Mouse (Mus musculus) embryonic facial prominence, embryonic 11.5 days (tissue): ENCODE measurements around the gene Grap2. TPM values are rescaled to one million over a fixed set of nuclear protein-coding genes. Genes with fewer than 3 reads are reported as not detected.

Experiments
- ATAC-seq: fragments of 200-750 bp; cut with Nextera tagmentation; replicated peaks from 2 replicates; pipeline ENCODE4 v1.8.0; 2017; ENCODE audit warnings: low read depth; ENCODE audit not compliant: insufficient number of reproducible peaks, low FRiP score, low TSS enrichment
- DNase-seq: peaks from one replicate; pipeline ENCODE4 v3.0.0-alpha.2; 2015; ENCODE audit warnings: low spot score
- H3K27ac ChIP-seq: fragments of 300-500 bp; sonication (generic); replicated peaks from 2 replicates; pipeline ENCODE4 v1.5.1; 2014; ENCODE audit warnings: mild to moderate bottlenecking, low read depth, low read length, control low read depth
- H3K27me3 ChIP-seq: fragments of 300-500 bp; sonication (generic); 2 replicates; pipeline ENCODE4 v1.6.1; 2014; ENCODE audit warnings: mild to moderate bottlenecking, low read length, moderate library complexity, mixed read lengths; ENCODE audit not compliant: control insufficient read depth, insufficient read depth
- H3K36me3 ChIP-seq: fragments of 300-500 bp; sonication (generic); replicated peaks from 2 replicates; pipeline ENCODE4 v1.6.1; 2014; ENCODE audit warnings: low read depth, mild to moderate bottlenecking, low read length, moderate library complexity, mixed read lengths; ENCODE audit not compliant: control insufficient read depth, insufficient read depth
- H3K4me1 ChIP-seq: fragments of 300-500 bp; sonication (generic); 2 replicates; pipeline ENCODE4 v1.6.1; 2014; ENCODE audit warnings: low read length, mixed read lengths; ENCODE audit not compliant: control insufficient read depth, insufficient read depth
- H3K4me2 ChIP-seq: fragments of 300-500 bp; sonication (generic); 2 replicates; pipeline ENCODE4 v1.6.1; 2014; ENCODE audit warnings: low read depth, mild to moderate bottlenecking, control low read depth, low read length, moderate library complexity
- H3K4me3 ChIP-seq: fragments of 300-500 bp; sonication (generic); 2 replicates; pipeline ENCODE4 v1.5.1; 2014; ENCODE audit warnings: low read depth, low read length, control low read depth
- H3K9ac ChIP-seq: fragments of 300-500 bp; sonication (generic); replicated peaks from 2 replicates; pipeline ENCODE4 v1.6.1; 2014; ENCODE audit warnings: mild to moderate bottlenecking, control low read depth, low read length
- H3K9me3 ChIP-seq: fragments of 300-500 bp; sonication (generic); replicated peaks from 2 replicates; pipeline ENCODE4 v1.6.1; 2016; ENCODE audit warnings: mild to moderate bottlenecking, low read length, inconsistent platforms, mixed read lengths; ENCODE audit not compliant: control insufficient read depth
- WGBS: fragments of 180-500 bp; shearing (Covaris S2); extraction: QIAGEN DNeasy Blood & Tissue Kit; methylation state at CpG from one replicate; pipeline ENCODE4 v1.1.7; 2014; 5-methylcytosine and 5-hydroxymethylcytosine counted together
- polyA plus RNA-seq: library from polyadenylated mRNA; unstranded; fragments of >200 nt; fragmentation: Nextera tagmentation; extraction: Ambion mirVana; gene quantifications from 2 replicates; pipeline ENCODE4 v1.2.1, GENCODE M21; 2014

The Grap2 gene
- polyA plus RNA-seq, 1 experiment from 2014 or later, result 3.6 TPM

DNA sequence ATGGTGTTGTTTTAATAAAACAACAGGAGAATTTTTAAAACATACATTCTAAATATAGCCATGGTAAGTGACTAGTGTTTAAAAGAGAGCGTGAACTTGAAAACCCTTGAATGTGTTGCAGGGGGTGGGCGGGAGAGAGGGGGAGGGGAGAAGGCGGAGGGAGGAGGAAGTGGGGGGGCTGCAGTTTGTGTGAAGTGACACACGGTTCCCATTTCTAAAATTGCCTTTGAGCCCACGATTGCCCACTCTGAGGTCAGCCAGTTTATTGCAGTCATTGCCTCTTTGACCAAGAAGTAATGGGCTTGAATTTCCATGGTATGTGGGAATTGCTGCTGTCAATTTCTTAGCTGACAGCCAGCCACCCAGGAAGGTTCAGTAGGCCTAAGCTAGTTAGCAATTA lies 41.5 kb downstream of the Grap2 start:
- Histone ChIP-seq H3K4me3 (no peak overlapping the region), H3K4me1 (peaks cover 6% of the 10 kb centered on the region; the same call in 1 of the 2 replicates), H3K27me3 (peaks cover 6% of the 10 kb centered on the region; the same call in 1 of the 2 replicates), H3K36me3 (no peaks in the 10 kb centered on the region), H3K9me3 (no peaks in the 10 kb centered on the region), H3K9ac (no peak overlapping the region), H3K4me2 (no peak overlapping the region), H3K27ac (no peak overlapping the region)
- DNase-seq (peak; percentile 58), ATAC-seq (no peak)
- 39% methylated on average over 5 of the region's 5 CpGs for WGBS

- Histone ChIP-seq H3K9ac (no peak overlapping the region), H3K4me1 (peaks cover 6% of the 10 kb centered on the region; the same call in 1 of the 2 replicates), H3K4me3 (no peak overlapping the region), H3K27me3 (peaks cover 6% of the 10 kb centered on the region; the same call in 1 of the 2 replicates), H3K9me3 (no peaks in the 10 kb centered on the region), H3K27ac (no peak overlapping the region), H3K36me3 (no peaks in the 10 kb centered on the region), H3K4me2 (no peak overlapping the region)
- 60% methylated on average over 18 of the region's 18 CpGs for WGBS
- DNase-seq, result no peak
- no peak for ATAC-seq
These were observed 42.3 kb downstream of the Grap2 start for GRCm38 (mm10) chr15:80614500-80615289.

DNA sequence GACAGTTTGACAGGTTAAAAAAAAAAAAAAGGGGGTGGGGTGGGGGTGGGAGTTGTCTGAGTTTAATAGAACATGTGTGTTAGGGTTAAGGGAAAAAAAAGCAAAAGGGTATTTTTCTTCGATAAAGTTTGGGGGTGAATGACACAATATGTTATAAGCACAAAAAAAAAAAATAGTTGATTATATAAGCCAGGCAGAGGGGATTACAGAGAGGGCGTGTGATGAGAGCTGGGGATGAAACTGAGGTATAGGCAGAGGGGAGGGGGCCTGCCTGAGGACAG lies 42.8 kb downstream of the Grap2 start:
- H3K27ac ChIP-seq, result no peak overlapping the region
- H3K27me3 ChIP-seq, result peaks cover 6% of the 10 kb centered on the region; the same call in 1 of the 2 replicates
- peaks cover 6% of the 10 kb centered on the region; the same call in 1 of the 2 replicates for H3K4me1 ChIP-seq
- H3K9ac ChIP-seq, result no peak overlapping the region
- H3K4me2 ChIP-seq, result no peak overlapping the region
- DNase-seq, result no peak
- no peak overlapping the region for H3K4me3 ChIP-seq
- WGBS, result 26% methylated on average over 2 of the region's 2 CpGs
- ATAC-seq, result no peak
- H3K36me3 ChIP-seq, result no peaks in the 10 kb centered on the region
- H3K9me3 ChIP-seq, result no peaks in the 10 kb centered on the region

DNA sequence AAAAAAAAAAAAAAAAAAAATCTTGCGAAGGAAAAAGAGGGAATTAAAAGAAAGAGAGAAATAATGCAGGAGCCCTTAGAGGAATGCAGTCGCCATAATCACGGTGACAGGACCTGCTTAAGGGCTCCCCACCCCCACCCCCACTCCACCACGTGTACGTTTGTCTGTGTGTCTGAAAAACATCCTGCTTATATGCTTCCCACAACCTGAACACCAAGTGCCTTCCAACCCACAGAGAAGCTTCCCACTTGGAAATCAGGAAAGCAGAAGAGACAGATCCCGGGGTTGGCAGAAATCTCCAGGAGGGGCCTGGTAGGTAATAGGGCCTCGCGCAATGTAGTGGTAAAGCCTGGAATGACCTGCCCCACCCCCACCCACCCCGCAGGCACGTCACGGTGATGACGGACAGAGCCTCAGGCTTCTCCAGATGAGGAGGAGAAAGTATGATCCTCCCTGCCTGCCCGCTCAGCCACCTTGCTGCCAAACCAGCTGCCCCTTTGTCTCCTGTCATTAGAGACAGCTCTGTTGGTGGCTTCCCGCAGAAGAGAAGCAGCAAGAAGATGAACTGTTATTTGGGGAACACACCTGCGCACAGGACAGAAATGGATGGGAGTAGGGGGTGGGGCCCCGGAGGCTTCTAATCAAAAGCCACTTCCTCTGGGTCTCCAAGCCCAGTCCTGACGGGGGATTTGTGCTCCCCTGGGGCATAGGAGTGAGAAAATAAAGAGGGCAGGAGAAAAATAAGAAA lies 43.4 kb downstream of the Grap2 start:
- H3K4me3 ChIP-seq, result no peak overlapping the region
- no peaks in the 10 kb centered on the region for H3K36me3 ChIP-seq
- no peak for ATAC-seq
- peaks cover 6% of the 10 kb centered on the region; the same call in 1 of the 2 replicates for H3K27me3 ChIP-seq
- H3K4me1 ChIP-seq, result peaks cover 6% of the 10 kb centered on the region; the same call in 1 of the 2 replicates
- no peaks in the 10 kb centered on the region for H3K9me3 ChIP-seq
- 4% methylated on average over 16 of the region's 17 CpGs for WGBS
- peak; percentile 33 for DNase-seq
- no peak overlapping the region for H3K9ac ChIP-seq
- no peak overlapping the region for H3K27ac ChIP-seq
- H3K4me2 ChIP-seq, result no peak overlapping the region

DNA sequence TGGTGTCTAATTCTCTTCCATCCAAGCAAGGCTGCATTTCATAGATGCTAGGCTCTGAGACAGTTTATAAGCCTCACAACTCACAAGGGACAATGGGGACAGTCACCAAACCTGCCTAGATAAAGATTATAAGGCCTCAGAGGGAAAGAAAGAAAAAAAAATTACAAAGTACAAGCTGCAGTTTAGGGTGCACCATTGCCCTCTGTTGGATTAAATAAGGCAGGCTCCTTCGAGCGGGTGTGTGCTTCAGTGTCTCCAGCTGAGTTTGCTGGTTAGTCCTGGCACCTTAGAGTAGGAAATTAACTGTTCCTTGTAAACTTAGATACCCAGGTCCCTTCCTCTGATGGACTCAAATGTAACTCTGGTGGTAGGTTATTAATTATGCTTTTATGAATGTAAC lies 45.4 kb downstream of the Grap2 start:
- no peak overlapping the region for H3K4me2 ChIP-seq
- H3K4me3 ChIP-seq, result no peak overlapping the region
- 63% methylated on average over 2 of the region's 2 CpGs for WGBS
- ATAC-seq (no peak), DNase-seq (no peak)
- peaks cover 6% of the 10 kb centered on the region; the same call in 1 of the 2 replicates for H3K4me1 ChIP-seq
- H3K27ac ChIP-seq, result no peak overlapping the region
- no peaks in the 10 kb centered on the region for H3K36me3 ChIP-seq
- no peak overlapping the region for H3K9ac ChIP-seq
- no peaks in the 10 kb centered on the region for H3K9me3 ChIP-seq
- peaks cover 6% of the 10 kb centered on the region; the same call in 1 of the 2 replicates for H3K27me3 ChIP-seq

- DNase-seq, result no peak
- peaks cover 6% of the 10 kb centered on the region; the same call in 1 of the 2 replicates for H3K27me3 ChIP-seq
- WGBS, result 74% methylated on average over 5 of the region's 5 CpGs
- H3K36me3 ChIP-seq, result no peaks in the 10 kb centered on the region
- no peak overlapping the region for H3K27ac ChIP-seq
- H3K9me3 ChIP-seq, result no peaks in the 10 kb centered on the region
- no peak overlapping the region for H3K9ac ChIP-seq
- H3K4me3 ChIP-seq, result no peak overlapping the region
- H3K4me1 ChIP-seq, result peaks cover 6% of the 10 kb centered on the region; the same call in 1 of the 2 replicates
- H3K4me2 ChIP-seq, result no peak overlapping the region
- no peak for ATAC-seq
These were observed 46.8 kb downstream of the Grap2 start for GRCm38 (mm10) chr15:80619166-80619565.

DNA sequence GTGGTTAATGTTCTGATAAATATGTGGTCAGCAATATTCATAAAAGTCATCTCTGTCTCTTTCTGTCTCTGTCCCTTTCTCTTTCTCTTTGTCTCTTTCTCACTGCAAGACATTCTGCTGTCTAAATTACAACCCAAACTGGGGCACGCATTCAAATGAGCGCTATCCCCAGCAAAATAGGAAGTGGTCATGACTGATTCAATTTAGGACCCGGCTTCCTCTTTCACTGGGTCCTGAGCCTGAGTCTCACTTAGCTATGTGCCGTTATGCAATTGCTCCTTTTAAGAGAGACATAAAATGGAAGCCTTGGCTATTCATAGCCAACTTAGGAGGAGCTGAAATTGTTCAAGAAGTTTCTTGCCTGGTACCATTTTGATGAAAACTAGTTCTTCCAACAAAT lies 47.4 kb downstream of the Grap2 start:
- no peak overlapping the region for H3K4me2 ChIP-seq
- H3K9ac ChIP-seq, result no peak overlapping the region
- no peaks in the 10 kb centered on the region for H3K9me3 ChIP-seq
- peaks cover 6% of the 10 kb centered on the region; the same call in 1 of the 2 replicates for H3K4me1 ChIP-seq
- no peak overlapping the region for H3K4me3 ChIP-seq
- ATAC-seq (no peak), DNase-seq (no peak)
- H3K27ac ChIP-seq, result no peak overlapping the region
- peaks cover 6% of the 10 kb centered on the region; the same call in 1 of the 2 replicates for H3K27me3 ChIP-seq
- no peaks in the 10 kb centered on the region for H3K36me3 ChIP-seq
- 72% methylated on average over 4 of the region's 4 CpGs for WGBS

DNA sequence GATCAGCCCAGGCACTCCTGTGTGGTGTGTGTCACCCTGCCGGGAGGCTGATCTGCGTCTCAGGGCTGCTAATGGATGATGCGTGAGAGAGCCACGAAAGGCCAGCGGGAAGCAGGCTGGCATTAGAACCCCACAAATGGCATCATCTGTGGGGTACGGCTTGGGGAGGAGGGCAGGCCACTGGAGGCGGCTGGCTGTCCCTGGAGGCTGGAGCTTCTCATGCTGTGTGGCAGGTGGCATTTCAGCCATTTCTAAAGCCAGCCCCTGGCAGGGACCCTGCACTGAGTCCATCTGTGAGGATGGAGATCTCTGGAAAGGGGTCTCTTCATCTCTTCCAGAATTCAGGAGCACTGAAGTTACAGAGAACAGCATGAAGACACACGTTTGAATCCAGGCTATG lies 48.0 kb downstream of the Grap2 start:
- Histone ChIP-seq H3K27ac (no peak overlapping the region), H3K36me3 (no peaks in the 10 kb centered on the region), H3K4me1 (peaks cover 6% of the 10 kb centered on the region; the same call in 1 of the 2 replicates), H3K27me3 (peaks cover 6% of the 10 kb centered on the region; the same call in 1 of the 2 replicates), H3K4me2 (no peak overlapping the region), H3K4me3 (no peak overlapping the region), H3K9me3 (no peaks in the 10 kb centered on the region), H3K9ac (no peak overlapping the region)
- ATAC-seq, result no peak
- WGBS, result 71% methylated on average over 8 of the region's 8 CpGs
- no peak for DNase-seq
